Mouse (Mus musculus) brain, embryonic 14.5 days (tissue): Measurements from ENCODE around the gene Rnf8. TPM values are rescaled to one million over a fixed set of nuclear protein-coding genes. Genes with fewer than 3 reads are reported as not detected.

Experiments
- DNase-seq: peaks from one replicate; pipeline ENCODE4 v3.0.0-alpha.2; 2011; ENCODE audit warnings: low read depth
- CTCF ChIP-seq: fragments of 200-500 bp; IDR thresholded peaks from 2 replicates; pipeline ENCODE4 v1.5.1; 2012; ENCODE audit warnings: inconsistent platforms, mild to moderate bottlenecking, moderate library complexity, borderline replicate concordance; ENCODE audit not compliant: insufficient read depth, insufficient read length; ENCODE audit errors: extremely low read depth
- POLR2A ChIP-seq: fragments of 200-500 bp; IDR thresholded peaks from 2 replicates; pipeline ENCODE4 v1.6.1; 2012; ENCODE audit warnings: mild to moderate bottlenecking, inconsistent platforms, borderline replicate concordance; ENCODE audit not compliant: poor library complexity, insufficient read depth, insufficient read length, severe bottlenecking; ENCODE audit errors: extremely low read depth
- polyA plus RNA-seq: library from polyadenylated mRNA; depleted of rRNA; stranded (reverse); fragments of >200 nt; gene quantifications from 2 replicates; pipeline ENCODE4 v1.2.3, GENCODE M21; 2012; rRNA removed

Rnf8 gene
- polyA plus RNA-seq, 1 experiment: 57.7 TPM

- no peak for DNase-seq
- TF ChIP-seq POLR2A (no peak), CTCF (no peak)
Observed at GRCm38 (mm10) chr17:29690257-29690656, 75.7 kb downstream of the Rnf8 start.

- no peak for DNase-seq
- TF ChIP-seq POLR2A (no peak), CTCF (no peak)
Observed at GRCm38 (mm10) chr17:29692827-29693226, 78.2 kb downstream of the Rnf8 start.

GRCm38 (mm10) chr17:29693571-29693970 is 79.0 kb downstream of the Rnf8 start:
- no peak for DNase-seq
- TF ChIP-seq POLR2A (no peak), CTCF (no peak)

GRCm38 (mm10) chr17:29694516-29694915 is 79.9 kb downstream of the Rnf8 start:
- no peak for TF ChIP-seq CTCF
- TF ChIP-seq POLR2A: no peak
- no peak for DNase-seq

Other genes with a start within 250 kb of the Rnf8 start
- gene Pim1, start 124.0 kb upstream of the Rnf8 start, polyA plus RNA-seq: 11.4 and 15.6 TPM in 2 replicates
- gene Gm17657, start 65.2 kb upstream of the Rnf8 start, polyA plus RNA-seq: not detected in 2 replicates
- gene Tbc1d22b, start 65.0 kb upstream of the Rnf8 start, polyA plus RNA-seq: 29.2 and 40.6 TPM in 2 replicates
- 0.19 and 0.20 TPM in 2 replicates for gene Tmem217, start 62.4 kb upstream of the Rnf8 start, polyA plus RNA-seq
- gene Gm28043, start 86 bp downstream of the Rnf8 start, polyA plus RNA-seq: 3.3 and 3.4 TPM in 2 replicates
- gene Cmtr1, start 45.8 kb downstream of the Rnf8 start, polyA plus RNA-seq: 57.2 and 59.1 TPM in 2 replicates
- 18.2 and 19.1 TPM in 2 replicates for gene Ccdc167, start 102.3 kb downstream of the Rnf8 start, polyA plus RNA-seq